Mouse (Mus musculus): ENCODE results near the gene Atp8a2.
A peak's percentile ranks its signal among the peaks of the same experiment; 100 is the strongest.
"Not testable (repeated sequence)": the region's sequence is repeated elsewhere in the genome, so short reads cannot be mapped to it uniquely, and the experiment has no call there.

Atp8a2 gene

DNA sequence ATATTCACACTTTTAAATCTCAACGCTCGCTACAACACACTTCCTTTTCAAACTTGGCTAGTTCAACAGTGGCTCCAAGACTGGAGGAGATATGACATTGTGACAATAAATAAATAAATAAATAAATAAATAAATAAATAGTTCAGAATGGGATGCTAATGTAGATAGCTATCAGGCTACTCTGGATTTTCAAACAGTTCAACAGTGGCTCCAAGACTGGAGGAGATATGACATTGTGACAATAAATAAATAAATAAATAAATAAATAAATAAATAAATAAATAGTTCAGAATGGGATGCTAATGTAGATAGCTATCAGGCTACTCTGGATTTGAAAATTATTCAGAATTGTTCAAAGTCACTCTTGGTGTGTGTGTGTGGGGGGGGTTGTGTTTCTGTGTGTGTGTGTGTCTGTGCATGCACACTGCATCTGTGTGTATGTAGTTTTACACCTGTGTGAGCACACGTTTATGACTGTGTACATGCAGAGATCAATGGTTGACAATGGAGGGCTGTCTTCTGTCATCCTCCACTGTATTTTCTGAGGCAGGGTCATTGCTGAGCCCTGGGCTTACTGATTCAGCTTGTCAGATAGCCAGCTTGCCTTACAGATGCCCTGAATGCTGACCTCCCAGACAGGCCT lies 480.4 kb downstream of the Atp8a2 start:
- DNase-seq (ENCODE audit: low spot score in 2 of 2), result not testable (repeated sequence)

DNA sequence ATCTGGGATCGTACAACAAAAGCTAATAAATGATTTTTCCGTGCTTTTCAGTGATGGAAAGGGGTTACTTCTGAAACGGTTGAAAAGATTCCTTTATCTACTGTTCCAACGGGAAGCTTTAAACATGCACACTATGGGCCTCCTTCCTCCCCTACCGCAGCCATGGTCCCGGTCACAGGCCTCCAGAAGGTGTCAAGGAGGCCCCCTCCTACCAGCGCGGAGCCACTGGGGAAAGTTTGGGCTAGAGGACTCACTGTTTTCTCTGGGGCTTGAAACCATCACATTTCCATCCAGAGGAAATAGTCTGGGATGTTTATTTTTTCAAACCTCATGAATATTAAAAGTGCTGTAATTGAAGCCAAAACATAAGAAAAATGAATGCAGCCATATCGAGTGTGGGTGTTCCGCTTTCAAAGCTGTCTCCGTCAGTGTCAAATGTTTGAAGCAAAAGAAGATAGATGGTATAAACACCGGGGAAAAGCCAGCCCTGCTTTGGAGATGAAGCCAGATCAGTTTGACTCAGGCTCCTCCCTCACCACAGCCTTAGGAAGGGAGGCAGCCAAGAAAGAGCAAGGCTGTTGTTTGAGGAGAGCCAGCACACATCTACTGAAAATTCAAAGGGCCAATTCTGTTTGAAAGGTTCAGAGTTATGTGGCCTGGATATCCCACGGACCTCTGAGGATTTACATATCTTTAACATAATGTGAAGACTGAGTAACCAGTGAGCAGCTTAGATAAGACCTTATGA lies 481.1 kb downstream of the Atp8a2 start:
- peak; percentile 43 to 44 for DNase-seq (ENCODE audit: low spot score in 2 of 2)

DNA sequence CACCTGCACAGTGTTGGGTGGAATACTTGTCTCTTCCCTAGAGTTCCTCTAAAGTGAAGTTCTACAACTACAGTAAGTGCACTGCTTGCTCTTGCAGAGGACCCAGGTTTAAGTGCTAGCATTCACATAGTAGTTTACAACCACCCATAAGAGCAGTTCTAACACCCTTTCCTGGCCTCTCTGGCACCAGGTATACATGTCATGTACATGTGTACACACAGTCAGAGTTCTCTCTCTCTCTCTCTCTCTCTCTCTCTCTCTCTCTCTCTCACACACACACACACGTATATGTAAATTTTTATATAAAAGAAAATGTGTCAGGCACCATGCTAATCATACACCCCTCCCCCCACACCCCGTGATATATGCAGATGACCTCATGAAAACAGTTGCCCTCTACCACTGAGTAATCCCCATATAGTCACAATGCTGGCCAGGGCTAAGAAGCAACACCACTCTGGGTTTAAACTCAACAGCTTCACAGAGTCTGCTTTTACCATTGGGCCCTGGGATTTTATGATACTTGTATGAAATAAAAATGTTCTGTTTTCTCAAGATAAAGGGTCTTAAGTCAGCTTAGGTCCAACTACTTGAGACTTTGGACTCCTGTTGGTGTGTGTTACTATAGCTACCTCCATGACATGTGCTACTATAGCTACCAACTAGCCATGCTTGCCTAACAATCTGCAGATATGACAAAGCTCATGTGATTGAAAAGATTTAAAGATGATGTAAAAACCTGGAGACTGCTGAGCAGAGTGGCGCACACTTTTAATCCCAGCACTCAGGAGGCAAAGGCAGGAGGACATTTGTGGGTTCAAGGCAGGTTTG lies 487.3 kb downstream of the Atp8a2 start:
- DNase-seq (ENCODE audit: low spot score in 2 of 2), result no peak

DNA sequence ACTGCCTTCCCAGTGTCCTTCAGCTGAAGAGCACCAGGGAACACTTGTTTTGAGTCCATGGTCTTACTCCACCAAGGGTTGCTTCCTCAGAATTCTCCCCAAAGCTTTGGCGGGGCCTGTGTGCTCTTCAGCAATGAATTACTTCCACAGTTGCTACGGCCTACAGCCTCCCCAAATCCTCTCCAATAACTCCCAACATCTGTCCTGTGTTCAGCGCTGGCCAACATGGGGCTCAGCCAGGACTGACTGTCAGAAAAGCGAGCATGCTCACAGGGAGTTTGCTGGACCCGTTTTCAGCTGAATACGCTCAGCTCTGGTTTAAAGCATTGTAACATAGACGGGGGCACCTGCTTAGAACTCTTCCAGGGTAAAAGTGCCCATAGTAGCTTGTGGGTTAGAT lies 489.0 kb downstream of the Atp8a2 start:
- no peak for DNase-seq (ENCODE audit: low spot score in 2 of 2)

DNA sequence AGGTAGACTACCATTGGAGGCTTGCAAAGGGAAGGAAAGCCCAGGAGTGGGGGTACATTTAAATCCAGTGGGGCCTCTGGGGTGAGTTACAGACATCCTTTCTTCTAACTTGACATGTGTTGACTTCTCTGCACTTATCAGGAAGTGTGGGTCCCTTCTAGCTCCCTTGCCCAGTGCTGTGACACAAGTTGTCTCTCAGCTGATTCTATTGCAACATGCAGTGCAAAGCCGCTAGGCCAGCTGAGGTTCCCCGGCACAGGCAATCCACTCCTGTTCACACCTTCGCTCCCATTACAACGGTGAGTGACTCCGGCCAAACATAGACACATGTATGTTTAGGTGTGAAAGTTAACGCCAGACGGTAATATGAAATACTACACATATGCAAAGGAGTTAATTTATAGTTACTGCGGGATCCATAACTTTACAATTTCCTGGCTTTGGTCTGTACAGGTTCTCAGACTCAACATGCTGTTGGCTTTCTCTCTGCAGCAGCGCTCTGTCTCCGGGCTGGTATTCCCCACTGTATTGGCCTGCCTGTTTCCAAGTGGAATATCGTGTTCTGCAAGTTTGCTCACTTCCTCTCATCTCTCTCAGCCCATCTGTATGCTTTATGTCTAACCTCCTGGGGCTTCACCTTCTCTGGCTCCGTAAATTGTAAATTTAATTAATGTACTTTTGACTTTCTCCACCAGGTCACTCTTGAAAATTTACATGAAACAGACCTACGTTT lies 491.5 kb downstream of the Atp8a2 start:
- no peak for DNase-seq (ENCODE audit: low spot score in 2 of 2)

DNA sequence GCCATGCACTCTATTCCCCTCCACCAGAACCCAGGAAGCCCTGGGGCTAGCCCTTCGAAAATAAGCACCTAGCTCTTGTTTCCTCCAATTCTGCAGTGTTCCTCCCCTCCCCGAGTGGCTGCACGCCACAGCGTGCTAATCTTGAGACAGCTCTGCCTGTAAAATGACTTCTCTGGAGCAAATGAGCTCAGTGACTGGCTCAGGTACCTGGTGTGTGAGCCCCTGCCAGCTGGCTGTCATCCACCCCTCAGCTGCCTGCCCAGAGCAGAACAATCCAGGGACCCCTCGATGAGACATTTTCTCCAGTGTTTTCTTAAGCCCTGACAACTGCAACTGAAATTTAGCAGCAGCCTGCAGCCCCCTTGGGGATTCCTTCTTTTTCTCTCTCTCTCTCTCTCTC lies 495.5 kb downstream of the Atp8a2 start:
- DNase-seq (ENCODE audit: low spot score in 2 of 2), result no peak

DNA sequence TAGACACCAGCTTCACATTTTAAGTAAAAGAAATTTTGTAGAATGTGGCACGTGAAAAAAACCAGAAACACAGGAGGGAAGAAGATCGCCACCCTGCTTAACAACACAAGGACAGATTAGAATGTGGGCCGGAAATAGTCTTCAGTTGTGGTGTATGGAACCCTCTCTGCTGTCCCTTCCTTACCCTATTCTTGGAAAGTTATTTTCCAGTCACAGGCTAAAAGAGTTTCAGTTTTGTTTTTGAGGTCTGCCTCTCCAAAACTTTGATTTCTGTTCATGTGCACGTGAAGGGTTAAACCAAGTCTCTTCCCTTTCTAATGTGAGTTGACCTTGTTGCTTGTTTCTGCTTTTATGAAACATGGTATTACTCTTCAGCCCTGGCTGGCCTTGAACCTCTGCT lies 501.8 kb downstream of the Atp8a2 start:
- no peak for DNase-seq (ENCODE audit: low spot score in 2 of 2)

DNA sequence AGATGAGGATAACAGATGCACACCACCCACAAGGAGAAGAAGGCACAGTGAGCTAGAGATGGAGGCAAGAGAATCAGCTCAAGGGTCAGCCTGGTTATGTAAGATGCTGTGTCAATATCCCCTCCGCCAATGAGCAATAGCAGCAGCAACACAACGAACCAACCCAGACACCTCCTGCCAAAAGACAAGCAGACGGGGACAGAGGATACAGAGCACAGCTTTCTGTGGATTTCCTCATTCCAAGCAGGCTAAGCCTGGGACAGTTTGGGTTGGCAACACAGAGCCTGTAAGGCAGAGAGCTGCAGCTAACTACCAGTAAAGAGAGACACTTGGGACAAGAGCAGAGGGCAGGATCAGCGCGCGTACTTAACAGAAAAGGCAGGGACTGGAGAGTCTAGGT lies 504.8 kb downstream of the Atp8a2 start:
- DNase-seq (ENCODE audit: low spot score in 2 of 2), result no peak

DNA sequence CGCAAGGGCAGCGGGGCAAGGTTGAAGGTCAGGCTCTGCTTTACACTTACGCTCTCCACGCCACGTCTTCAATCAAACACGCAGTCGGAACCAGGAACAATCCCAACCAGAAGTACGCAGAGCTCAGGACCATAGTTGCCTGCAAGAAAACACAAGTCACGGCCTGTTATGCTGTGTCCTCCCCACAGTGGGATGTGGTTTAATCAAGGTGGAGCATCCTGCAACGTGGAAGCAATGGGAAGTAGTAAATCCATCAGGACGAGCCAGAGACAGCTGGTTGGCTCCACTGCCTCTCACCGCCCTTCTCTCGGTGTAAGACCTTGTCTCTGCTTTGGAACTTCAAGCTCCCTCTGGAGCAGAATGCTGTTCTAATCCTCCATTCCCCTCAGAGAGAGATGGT lies 505.6 kb downstream of the Atp8a2 start:
- DNase-seq (ENCODE audit: low spot score in 2 of 2), result no peak

DNA sequence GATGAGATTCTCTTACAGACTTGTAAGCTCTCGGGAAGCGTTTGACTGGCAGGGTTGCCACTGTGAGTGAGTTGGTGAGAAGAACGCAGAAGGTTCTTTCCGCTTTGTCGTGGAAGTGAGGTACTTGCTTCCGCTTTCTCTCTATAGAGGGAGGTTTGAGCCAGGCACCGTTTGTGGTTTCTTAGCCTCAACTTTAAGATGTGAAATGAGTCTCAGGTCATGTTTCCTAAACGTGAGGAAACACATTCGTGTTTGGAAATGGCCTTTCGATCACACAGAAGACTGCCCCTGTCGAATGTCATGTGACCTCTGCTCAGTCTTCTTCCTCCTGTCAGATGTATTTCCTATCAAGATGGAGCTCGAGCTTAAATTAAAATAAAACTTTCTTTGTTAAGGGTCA lies 506.0 kb downstream of the Atp8a2 start:
- DNase-seq (ENCODE audit: low spot score in 2 of 2), result no peak

DNA sequence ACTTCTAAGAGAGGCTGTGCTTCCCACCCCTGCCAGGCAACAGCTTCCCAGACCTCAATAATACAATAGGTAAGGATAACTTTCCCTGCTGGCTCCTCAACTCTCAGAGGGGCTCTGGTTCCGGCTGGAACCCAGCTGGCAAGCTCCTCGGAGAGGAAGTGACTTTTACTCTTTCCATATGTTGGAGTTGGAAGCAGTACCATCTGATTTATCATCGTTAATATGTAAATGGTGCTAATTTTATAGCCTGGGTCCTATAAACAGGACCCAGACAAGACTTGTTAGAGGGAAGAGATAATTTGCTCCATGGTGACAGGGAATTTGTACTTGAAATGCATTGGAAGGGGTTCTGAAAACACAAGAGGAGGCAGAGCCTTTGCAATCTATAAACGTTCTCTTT lies 507.4 kb downstream of the Atp8a2 start:
- no peak for DNase-seq (ENCODE audit: low spot score in 2 of 2)

DNA sequence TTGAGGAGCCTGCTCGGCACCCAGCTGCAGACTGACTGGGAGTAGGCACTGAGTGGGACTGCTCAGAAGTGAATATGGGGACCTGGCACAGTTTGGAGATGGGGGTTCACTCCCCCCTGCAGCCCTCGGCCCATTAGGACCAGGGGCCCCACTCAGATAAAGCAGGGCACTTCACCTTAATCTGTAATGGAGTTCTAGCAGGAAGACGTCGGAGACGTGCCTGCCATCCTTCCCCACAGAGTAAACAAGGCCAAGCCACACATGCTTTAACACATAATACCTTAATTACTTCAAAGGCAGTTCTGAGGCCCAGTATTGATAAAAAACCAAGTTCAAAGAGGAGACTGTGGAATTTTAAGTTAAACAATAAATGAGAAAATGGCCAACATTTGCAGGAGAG lies 510.8 kb downstream of the Atp8a2 start:
- DNase-seq (ENCODE audit: low spot score in 2 of 2), result no peak

DNA sequence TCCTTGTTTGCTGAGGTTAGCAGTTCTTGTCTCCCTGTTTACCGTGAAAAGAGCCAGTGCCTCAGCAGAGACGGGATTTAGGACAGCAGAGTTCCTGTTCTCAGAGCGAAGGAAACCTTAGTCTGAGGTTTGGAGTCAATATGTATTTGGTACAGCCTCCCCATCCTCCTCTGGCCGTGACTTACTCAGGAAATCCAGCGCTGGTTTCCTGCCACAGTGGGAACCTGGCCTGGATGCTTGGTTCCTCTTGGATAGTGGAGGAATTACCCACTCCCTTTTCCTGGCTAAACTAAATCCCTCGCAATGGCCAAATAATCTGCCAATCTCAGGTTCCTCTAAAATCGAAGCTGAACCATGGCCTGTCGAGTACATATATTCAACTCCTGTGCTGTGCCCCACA lies 511.6 kb downstream of the Atp8a2 start:
- no peak for DNase-seq (ENCODE audit: low spot score in 2 of 2)

DNA sequence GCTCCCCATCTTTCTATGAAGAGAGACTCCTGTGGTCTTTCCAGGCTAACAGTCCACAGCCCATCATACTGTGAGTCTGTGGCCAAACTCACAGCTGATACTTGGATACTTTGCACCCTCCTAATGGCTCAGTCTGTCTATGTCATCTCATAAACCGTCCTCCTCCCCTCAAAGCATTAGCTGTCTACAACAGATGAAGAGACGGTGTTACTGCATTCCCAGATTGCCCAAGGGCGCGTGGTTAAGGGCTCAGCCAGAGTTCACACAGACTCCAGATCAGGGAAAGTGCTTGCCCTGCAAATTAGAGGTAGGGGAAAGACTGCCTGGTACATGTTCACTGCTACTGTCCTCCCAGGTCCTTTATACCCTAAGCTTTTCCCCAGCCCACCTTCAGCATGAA lies 515.1 kb downstream of the Atp8a2 start:
- no peak for DNase-seq (ENCODE audit: low spot score in 2 of 2)

DNA sequence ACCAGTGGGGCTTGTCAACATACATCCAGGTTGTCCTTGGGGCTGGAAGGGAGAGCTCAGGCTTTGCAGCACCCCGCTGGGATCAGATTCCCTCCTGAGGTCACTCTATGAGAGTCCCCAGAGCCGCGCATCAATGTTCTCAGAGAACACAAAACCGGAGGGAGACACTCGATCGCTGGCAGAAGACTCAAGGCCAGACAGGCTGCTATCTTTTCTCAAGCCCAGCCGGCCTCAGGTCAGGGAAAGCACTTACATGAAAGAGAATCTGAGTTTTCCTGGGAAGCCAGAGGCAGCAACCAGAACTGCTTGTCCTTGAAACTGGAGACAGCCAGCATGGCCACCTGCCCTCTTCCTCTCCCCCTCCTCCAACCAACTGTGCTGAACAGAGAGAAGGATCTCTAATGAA lies 519.4 kb downstream of the Atp8a2 start:
- no peak for DNase-seq (ENCODE audit: low spot score in 2 of 2)

DNA sequence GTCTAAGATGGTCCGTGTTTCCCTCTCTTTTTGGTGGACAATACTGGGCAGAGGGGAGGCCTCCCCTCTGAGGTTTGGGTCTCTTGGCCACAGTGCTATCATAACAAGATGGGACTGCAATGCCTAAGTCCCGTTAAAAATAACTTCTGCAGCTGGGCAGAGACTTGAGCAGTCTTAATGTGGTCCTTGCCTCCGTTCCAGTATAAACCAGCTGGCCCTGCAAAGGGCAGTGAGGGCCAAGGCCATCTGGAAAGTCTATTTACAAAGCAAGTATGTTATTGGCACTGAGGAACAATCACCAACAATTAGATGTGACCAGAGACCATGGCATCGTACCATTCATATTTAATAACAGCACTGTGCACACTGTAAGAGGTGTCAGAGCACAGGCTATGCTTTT lies 521.6 kb downstream of the Atp8a2 start:
- no peak for DNase-seq (ENCODE audit: low spot score in 2 of 2)

DNA sequence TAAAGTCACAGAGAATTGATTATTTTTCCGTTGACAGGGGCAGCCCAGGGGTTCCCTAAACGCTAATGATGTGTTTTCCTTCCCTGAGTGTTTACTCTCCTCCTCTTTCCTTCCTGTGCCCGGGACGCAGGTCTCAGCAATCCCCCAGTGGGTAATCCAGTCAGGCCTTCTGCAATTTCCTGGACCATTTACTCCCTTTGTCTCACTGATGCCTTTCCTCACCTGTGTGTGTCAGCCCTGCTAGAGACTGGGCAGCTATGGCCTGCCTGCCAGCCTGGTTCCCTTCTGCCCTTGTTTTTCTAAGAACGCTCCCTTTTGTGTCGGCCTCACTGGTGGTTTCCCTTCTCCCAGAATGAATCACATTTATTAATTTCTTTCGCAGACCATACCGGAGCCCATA lies 522.4 kb downstream of the Atp8a2 start:
- no peak for DNase-seq (ENCODE audit: low spot score in 2 of 2)

DNA sequence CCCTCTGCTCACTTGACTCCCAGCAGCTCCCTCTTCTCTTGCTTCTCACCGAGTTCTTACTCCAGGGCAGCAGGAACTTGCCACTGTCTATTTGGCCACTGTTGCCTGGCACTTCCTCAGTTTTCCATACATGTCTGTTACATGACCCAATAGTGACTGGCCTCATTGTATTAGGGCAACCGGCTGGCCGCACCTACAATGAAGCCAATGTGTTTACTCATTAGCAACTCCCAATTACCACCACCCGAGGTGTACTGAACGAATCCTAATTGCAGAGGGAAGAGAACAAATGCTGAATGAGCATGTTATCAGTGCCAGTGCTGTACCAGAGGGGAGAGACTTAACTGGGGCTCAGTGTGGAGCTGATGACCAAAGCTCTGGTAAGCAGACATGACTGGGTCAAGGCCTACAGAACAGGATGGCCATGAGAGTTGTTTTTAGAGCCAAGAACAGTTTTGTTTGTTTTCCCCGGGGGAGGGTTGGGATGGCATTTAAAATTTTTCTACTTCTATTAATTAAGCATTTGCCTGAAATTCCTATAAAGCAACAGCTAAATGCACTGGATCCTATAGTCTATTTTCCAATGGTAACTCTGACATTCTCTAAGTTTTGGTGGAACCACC lies 524.0 kb downstream of the Atp8a2 start:
- DNase-seq (ENCODE audit: low spot score in 2 of 2), result no peak

DNA sequence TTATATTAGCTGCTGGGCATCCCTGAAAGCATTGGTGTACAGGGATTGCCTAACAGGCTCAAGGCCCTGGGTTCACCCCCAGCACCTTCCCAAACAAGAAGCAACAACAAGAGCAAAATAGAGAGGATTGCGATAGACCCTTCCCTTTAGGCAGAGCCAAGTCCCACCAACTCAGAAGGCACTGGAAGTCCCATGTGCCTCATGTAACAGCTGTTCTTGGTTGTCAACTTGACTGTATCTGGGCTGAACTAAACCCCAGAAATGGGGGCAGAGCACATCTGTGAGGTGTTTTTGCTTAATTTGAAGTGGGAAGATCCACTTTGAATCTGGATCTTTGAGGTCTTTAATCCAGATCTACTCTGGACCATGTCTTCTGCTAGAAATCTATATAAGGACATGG lies 539.9 kb downstream of the Atp8a2 start:
- DNase-seq (ENCODE audit: low spot score in 2 of 2), result no peak

DNA sequence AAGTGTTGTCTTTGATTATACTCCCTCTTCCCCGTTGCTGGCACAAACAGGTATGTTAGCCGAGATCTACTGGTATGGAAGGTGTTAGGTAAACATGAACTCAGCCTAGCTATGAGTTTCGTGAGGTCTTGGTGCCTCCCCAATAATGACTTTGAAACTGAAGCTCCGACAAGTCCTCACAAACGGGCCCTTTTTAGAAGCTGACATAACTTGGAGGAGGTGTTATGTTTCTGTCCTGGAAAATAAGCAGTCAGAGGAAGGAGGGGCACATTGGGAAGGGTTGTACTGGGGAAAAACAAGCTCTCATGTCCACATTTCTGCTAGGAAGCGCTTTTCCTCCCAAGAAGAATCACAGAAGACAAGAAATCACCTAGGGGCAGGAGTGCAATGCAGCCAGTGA lies 540.4 kb downstream of the Atp8a2 start:
- DNase-seq (ENCODE audit: low spot score in 2 of 2), result no peak

DNA sequence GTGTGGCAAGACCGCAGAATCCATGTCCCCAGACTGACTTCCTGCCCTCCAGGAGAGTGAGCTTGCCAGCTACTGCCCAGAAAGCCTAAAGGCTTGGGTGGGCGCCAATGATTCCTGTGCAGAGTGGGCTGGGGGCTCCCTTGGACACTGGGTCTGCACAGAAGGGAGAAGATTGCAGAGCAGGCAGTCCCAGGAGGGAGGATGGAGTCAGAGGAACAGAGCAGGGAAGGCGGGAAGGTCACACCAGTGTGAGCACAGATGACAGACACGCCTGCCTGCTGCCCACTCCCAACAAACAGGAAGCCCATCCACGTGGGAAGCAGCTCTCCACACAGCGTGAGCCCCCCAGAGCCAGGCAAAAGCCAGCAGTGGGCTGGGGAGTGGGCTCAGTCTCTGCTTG lies 547.6 kb downstream of the Atp8a2 start:
- DNase-seq (ENCODE audit: low spot score in 2 of 2), result no peak

DNA sequence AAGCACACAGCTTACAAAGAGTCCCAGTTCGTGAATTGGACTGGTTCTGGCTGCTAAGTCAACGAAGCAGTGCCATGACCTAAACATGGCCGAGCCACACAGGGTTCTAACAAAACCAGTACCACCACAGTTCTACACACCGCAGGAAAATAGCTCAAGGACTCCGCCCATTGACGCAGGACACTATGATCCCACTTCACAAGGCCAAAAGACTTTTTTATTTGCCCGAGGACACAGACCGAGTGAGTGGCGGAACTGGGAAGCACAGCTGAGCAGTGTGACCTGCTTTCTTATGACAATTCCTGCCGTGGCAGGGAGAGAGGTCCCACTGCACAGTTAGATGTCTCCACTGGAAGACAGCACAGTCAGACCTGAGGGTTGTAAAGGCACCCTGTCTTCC lies 548.4 kb downstream of the Atp8a2 start:
- DNase-seq (ENCODE audit: low spot score in 2 of 2), result no peak
